Mouse (Mus musculus) heart, adult 11 months (tissue): ENCODE results near the gene Supt3.
A peak's percentile ranks its signal among the peaks of the same experiment; 100 is the strongest.

Source experiments
- DNase-seq: peaks from one replicate; pipeline ENCODE4 v3.0.0; 2022

The Supt3 gene

GRCm38 (mm10) chr17:44782366-44782765 lies 5.4 kb downstream of the Supt3 start:
- peak; percentile 22 for DNase-seq

- peak; percentile 46 for DNase-seq
Observed at GRCm38 (mm10) chr17:44783143-44783542, 6.2 kb downstream of the Supt3 start.

GRCm38 (mm10) chr17:44788982-44789747 lies 12.2 kb downstream of the Supt3 start:
- DNase-seq, result peak; percentile 87

GRCm38 (mm10) chr17:44792218-44792917 lies 15.4 kb downstream of the Supt3 start:
- DNase-seq, result peak; percentile 55

GRCm38 (mm10) chr17:44797331-44797730 lies 20.4 kb downstream of the Supt3 start:
- DNase-seq, result no peak

GRCm38 (mm10) chr17:44807031-44807430 lies 30.1 kb downstream of the Supt3 start:
- DNase-seq, result no peak

- DNase-seq, result no peak
Observed at GRCm38 (mm10) chr17:44814508-44815175, 37.7 kb downstream of the Supt3 start, which contains the start of gene Runx2. Gene Runx2, minus strand, starts transcription at chr17:44814797.

- no peak for DNase-seq
Observed at GRCm38 (mm10) chr17:44818825-44819224, 41.9 kb downstream of the Supt3 start.

- no peak for DNase-seq
Observed at GRCm38 (mm10) chr17:44819816-44820215, 42.9 kb downstream of the Supt3 start.

- DNase-seq, result no peak
Observed at GRCm38 (mm10) chr17:44821940-44822339, 45.0 kb downstream of the Supt3 start.

- no peak for DNase-seq
Observed at GRCm38 (mm10) chr17:44827124-44827523, 50.2 kb downstream of the Supt3 start.

GRCm38 (mm10) chr17:44827964-44828363 lies 51.0 kb downstream of the Supt3 start:
- DNase-seq, result no peak

GRCm38 (mm10) chr17:44829587-44829986 lies 52.6 kb downstream of the Supt3 start:
- DNase-seq, result no peak

GRCm38 (mm10) chr17:44831201-44831600 lies 54.2 kb downstream of the Supt3 start:
- no peak for DNase-seq

- no peak for DNase-seq
Observed at GRCm38 (mm10) chr17:44842184-44842583, 65.2 kb downstream of the Supt3 start.

- no peak for DNase-seq
Observed at GRCm38 (mm10) chr17:44863165-44863564, 86.2 kb downstream of the Supt3 start.

GRCm38 (mm10) chr17:44893592-44893991 lies 116.6 kb downstream of the Supt3 start:
- no peak for DNase-seq

- DNase-seq, result peak; percentile 91
Observed at GRCm38 (mm10) chr17:44943536-44944090, 166.7 kb downstream of the Supt3 start.

GRCm38 (mm10) chr17:44945333-44945732 lies 168.4 kb downstream of the Supt3 start:
- peak; percentile 86 for DNase-seq

GRCm38 (mm10) chr17:44948321-44948720 lies 171.4 kb downstream of the Supt3 start:
- DNase-seq, result no peak

GRCm38 (mm10) chr17:44956671-44957070 lies 179.7 kb downstream of the Supt3 start:
- DNase-seq, result no peak

GRCm38 (mm10) chr17:44963051-44963798 lies 186.3 kb downstream of the Supt3 start:
- no peak for DNase-seq

GRCm38 (mm10) chr17:44967186-44967585 lies 190.2 kb downstream of the Supt3 start:
- no peak for DNase-seq
